Mouse (Mus musculus) left cerebral cortex, adult 9 months (tissue): Measurements from ENCODE around the gene Sdhaf2.
"Not testable (repeated sequence)": the region's sequence is repeated elsewhere in the genome, so short reads cannot be mapped to it uniquely, and the experiment has no call there.

Experiments used
- DNase-seq, 2 experiments: peaks; one replicate each; pipeline ENCODE4 v3.0.0; 2022; ENCODE audit warnings: low spot score in 2 of 2

Gene Sdhaf2

DNA sequence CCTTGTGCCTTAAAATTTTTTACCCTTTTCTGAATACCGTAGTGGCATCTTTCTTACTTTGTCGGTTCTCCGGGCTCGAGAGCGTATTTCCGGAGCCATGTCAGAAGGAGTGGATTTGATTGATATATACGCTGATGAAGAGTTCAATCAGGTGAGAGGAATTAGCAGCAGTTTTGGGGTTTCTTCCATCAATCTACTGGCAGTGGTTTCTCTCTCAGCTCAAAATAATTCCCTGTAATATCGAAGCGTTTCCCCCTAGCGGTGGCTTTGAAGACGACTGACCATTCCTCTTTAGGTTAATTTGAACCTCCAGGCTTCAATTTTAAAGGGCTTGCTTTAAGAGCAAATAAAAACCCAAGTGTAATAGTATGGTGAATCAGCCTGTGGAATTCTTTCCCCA is at the start of gene Sdhaf2:
Gene Sdhaf2 (minus strand): TSS at position 233 of the 400 bp plus-strand sequence.
- DNase-seq, result peak in 1 of 2 experiments; percentile 47

DNA sequence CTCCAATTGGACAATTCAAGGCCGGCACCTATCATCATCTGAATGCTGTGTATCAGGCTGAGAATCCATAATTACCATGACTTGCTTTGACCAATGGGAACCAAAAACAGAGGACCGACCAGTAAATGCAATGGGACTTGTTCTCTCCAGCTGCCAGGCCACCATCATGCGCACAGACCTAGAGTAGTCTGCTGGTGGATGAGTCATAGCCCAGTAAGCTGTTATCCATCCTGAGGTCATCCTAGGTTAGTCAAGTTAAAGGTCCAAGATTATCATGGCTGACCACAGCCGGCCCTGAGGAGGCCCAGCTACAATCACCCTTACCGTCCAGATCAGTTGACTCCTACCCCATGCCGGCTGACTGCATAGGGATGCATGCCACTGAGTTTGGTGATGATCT is 43.7 kb upstream of the Sdhaf2 start:
- DNase-seq, result no peak

DNA sequence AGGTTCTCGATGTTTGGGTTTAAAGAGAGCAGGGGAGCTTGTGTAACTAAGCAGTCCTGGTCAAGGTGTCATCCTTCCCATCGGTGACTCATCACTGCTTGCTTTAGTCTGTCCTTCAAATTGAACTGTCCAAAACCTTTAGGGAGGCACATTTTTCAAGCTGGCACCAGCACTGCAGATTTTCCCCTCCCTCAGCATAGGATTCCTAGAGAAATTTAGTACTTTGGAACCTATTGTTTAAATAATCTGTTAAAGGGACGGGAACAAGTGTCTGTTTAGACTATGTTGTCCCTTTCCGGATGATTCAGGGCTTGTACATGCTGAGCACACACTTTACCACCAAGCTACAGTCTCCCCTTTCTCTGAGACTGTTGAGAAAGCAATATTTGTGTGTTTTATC is 39.3 kb upstream of the Sdhaf2 start:
- no peak for DNase-seq

DNA sequence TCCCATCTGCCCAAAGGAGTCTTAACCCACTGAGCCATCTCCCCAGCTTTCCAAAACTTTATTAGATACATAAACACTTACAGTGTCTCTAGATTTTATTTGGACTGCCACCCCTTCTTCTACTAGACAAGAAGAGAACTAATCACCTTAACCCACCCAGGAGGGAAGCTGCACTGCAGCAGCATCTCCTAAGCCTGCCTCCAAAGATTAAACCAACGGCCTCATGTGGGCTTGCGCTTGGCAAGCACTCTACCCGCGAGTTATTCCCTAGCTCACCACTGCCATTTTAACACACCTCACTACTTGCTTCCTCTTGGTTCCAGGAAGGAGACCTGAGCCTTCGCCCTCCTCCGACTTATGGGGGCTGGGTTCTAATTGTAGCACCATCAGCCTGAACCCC is 38.3 kb upstream of the Sdhaf2 start:
- no peak for DNase-seq

DNA sequence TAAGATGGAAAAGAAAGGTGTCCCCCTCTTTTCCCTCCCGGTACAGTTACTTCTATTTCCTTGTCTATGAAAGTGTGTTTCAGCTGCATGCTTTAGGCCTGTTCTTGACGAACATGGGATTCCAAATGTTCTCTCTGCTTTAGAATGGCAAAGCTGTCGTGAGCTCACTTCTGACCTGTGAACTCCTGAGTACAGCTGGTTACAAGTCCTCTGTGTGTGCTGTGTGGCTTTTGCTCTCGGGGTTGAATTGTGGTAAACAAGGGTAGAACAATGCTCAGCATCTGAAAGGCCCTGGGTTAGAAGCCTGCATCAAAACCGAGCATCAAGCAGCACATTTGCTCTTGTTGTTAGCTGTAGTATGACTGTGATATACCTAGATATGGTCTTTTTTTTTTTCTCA is 36.4 kb upstream of the Sdhaf2 start:
- no peak for DNase-seq

DNA sequence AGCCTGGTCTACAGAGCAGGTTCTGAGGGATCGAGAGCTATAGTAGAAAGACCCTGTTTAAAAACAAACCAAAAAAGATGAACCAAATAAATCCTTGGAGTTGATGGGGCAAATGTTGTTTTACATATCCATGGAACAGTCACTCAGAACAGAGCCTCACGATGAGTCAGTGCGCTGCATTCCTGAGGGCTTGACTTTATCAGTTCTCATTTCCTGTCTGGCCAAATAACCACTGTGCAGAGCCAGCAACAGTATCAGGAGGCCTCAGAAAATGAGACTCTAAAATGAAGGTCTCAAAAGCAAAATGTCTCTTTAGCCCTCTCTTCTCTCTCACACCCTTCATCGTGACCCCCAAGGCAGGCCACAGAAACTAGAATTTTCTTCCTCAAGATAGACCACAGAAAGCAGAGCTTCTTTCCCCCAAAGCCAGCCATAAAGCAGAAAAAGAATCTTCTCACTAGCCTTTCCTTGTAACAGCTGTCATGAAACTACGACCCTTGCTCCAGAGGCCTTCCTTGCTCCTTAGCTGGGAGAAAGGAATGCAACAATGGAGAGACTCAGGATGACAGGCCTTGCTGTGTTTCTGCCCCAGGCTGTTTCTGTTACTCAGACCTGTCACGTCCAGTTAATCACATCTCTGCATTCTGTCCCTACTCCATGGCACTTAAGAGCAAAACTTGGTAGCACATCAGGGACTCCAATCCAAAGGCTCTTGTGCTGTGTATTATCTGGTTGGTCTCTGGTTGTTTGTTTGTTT is 35.8 kb upstream of the Sdhaf2 start:
- DNase-seq, result no peak

DNA sequence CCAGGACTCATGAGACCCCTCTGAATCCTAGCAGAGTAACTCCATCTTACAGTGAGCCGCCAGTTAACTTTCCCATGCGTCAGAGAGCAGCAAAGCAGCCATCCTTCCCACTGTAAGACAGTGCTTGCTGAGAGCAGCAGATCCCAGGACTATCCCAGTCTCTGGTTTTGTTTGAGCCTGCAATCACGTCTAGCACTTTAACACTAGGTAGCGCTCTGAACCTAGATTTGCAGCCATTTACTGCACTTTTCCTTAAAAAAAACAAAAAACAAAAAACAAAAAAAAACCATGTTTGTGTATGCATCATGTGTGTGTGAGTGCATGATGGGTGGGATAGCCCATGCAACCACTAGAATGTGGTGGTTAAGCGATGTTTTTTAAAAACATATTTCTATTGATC is 34.2 kb upstream of the Sdhaf2 start:
- DNase-seq, result no peak

DNA sequence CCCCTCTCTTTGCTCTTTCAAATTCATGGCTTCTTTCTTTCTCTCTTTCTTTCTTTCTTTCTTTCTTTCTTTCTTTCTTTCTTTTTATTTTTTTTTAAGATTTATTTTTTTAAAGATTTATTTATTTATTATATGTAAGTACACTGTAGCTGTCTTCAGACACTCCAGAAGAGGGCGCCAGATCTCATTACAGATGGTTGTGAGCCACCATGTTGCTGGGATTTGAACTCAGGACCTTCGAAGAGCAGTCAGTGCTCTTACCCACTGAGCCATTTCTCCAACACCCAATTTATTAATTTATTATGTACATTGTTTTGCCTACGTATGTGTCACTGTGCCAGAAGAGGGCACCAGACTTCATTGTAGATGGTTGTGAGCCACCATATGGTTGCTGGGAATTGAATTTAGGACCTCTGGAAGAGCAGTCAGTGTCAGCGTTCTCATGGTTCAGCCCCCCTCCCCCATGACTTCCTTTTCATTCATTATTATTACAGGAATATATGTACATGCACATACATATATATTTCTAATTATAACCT is 32.0 kb upstream of the Sdhaf2 start:
- DNase-seq, result not testable (repeated sequence)

DNA sequence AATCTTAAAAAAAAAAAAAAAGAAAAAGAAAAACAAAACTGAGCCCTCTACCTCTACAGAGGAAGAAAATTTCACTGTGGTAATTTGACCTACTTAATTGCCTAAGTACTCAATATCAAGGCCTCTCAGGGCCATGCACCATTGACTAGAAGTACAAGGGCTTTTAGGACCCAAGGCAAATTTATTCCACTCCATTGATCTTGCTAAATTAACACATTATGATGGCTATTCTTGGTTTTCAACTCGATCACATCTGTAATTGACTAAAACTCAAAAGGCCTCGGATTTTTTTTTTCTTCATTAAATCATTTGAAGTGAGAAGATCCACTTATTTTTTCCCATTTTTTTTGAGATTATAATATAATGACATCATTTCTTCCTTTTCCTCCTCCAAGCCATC is 31.5 kb upstream of the Sdhaf2 start:
- no peak for DNase-seq

DNA sequence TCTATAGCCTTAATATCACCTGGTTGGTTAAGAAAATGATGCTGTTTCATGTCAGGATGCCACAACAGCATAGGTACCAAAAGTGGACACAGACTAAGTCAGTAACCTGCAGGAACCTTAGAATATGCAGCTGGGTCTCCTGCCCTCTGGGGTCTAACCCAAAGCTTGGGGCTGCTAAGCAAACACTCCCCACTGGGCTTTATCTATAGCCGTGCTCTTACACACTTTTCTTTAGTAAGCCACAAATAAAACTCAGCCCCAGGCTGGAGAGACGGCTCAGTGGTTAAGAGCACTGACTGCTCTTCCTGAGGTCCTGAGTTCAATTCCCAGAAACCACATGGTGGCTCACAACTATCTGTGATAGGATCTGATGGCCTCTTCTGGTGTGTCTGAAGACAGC is 31.1 kb upstream of the Sdhaf2 start:
- DNase-seq, result no peak

DNA sequence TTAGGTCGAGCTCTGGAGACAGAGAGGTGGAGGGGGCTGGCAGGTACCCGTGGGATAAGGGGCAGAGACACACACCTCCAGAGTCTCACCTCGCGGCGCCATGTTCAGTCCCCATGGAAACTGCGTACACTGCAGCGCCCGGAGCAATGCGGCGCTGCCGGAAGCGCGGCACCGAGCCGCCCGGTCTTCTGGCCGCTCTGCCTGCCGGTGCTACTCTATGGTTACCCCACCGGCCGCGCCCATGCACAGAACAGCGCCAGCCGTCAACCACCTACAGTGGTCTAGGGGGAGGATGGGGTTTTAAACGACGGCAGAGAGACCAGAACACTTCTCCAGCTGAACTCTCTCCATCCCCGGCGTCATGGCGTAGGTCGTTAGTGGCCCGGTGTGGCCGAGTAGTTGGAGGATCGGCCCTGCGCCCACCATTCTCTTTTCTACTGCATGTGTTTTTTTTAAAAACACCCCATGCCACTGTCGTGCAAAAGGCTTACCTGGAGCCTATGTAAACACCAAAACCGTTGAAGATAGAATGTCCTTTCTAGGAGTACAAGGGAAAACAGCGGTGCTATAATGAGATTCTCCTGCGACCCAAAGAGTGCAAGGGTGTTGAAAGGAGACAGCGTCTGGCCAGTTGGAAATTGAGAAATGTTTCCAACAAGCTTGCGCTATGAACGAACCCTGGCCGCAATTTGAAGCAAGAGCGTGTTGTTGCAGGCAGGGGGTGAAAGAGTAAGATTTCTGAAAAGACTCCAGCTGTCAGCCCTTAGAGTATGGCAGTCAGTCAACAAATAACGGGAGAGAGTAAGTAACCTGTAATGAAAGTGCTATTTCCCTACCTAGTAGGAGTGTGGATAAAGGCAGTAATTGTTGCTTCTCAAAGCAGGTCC is 29.9 kb upstream of the Sdhaf2 start, which contains the start of gene Tmem216:
Gene Tmem216 (minus strand): TSS at position 615 of the 887 bp plus-strand sequence.
- peak; percentile 64 to 81 for DNase-seq

DNA sequence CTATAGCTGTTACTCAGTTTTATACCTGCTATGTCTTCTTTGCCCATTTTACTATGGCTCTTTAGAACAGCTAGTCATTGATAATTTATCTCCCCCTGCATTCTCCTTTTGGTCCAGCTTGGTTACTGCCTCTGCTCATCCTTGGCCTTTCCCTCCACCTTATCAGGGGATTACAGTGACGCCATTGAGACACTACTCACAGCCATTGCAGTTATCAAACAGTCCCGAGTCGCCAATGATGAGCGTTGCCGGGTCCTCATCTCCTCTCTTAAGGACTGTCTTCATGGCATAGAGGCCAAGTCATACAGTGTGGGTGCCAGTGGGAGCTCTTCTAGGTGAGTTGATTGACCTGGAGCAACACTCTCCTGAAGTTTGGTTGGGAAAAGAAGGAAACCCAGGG is 13.5 kb upstream of the Sdhaf2 start:
- no peak for DNase-seq

DNA sequence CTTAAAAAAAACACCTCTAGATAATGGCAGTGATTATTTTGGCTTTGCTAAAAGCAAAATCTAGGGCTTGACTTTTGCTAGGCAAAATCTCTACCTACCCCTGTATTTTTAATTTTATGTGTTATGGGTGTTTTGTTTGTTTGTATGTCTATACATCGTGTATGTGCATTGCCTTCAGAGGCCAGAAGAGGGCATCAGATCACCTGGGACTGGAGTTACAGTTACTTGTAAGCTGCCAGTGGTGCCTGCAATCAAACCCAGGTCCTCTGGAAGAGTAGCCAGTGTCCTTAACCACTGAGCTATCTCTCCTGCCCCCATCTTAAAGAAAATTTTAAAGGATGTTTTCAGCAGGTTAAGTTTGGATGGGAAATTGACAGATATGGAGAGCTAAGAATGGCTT is 4.1 kb upstream of the Sdhaf2 start:
- DNase-seq, result no peak

DNA sequence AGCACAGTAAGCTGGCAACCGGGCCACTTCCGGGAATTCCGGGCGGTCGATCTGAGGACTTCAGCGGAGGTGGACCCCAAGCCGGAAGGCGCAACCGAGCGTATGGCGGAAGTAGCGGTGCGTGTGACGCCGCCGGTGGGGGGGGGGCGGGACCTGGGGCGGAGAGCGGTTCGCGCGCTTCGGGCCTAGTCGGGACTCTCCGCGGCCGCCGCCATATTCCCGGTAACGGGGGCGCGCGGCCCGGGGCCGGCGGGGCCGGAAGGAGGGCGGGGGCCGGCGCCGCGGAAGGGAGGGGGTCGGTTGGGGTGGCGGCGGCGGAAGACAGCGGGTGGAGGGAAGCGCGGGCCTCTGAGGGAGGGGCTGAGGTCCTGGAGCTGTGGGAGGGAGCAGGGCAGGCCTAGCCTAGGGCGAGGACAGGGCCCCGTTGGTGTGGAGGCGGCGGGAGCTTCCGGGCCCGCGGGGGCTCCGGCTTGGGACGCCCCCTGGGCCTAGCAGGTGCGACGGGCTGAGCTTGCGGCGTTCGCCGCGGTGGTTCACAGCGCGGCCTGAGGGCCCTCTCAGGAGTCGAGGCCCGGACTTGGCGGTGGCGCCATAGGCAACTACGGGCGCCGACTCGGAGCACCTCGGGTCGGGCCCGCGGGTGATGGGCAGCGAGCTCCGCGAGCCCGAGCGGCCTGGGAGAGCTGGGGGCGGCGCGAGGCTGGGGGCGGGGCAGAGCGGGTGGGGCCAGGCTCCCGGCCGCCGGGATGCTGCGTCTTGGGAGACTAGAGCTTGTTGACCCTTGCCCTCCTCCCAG is 638 bp downstream of the Sdhaf2 start, which contains the start of gene Cpsf7:
Gene Cpsf7 (plus strand): TSS at position 161 of the 796 bp plus-strand sequence.
- DNase-seq, result peak; percentile 55 to 88

DNA sequence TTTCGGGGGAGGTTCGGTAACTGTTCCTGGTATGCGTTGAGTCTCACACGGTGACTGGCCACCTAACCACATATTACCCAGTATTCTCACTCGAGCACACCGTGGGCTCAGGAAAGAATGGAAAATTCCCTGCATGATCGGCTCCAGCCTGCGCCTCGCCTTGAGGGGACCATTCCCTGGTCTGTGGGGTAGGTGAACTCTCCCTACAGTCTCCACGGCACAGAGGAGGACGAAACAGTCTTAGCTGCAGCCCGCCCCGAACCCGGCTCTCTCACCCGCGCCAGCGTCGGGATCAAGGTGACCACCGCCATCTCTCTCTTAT is 1.2 kb downstream of the Sdhaf2 start:
- DNase-seq, result no peak

DNA sequence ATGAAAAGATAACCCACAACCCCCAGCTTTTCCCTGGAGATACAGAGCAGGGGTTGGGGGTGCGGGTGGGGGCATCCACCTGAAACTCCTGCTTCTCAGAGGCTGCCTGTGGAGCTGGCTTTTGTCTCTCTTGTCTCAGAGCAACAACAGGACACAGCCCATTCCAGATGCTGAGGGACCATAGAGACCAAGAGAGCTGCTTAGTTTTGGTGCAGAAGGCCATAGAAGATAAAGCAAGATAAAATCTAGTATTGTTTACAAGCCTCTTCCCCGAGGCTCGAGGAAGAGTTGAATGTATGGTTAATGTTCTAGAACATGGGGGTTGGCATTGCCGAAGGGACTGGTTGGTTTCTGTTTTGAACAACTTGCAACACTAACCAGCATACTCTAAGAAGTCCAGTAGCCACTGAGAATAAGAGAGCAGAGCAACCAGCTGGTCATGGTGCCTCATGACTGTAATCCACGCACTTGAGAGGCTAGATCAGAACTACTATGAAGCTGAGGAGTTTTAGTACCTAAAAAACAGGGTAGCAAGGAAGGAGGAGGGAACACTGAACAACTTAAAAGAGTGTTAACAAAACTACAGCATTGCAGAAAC is 2.4 kb downstream of the Sdhaf2 start:
- no peak for DNase-seq

DNA sequence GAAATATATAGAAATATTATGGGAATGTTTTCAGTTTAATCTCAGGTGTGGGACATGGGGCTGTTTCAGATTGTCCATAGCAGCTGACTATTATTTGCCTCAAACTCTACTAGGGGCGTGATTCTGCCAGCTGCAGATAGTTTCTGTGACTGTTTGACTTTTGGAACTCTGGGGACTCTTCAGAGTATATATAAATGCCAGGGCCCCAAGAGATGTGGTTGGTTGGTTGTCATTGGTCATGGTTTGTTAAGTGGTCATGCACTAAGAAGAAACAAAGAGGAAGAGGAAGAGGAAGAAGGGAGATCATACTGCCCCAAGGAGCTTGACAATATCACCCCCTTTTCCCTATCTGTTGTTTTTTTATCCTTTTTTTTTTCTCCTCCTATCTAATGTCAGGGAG is 4.0 kb downstream of the Sdhaf2 start:
- DNase-seq, result no peak

DNA sequence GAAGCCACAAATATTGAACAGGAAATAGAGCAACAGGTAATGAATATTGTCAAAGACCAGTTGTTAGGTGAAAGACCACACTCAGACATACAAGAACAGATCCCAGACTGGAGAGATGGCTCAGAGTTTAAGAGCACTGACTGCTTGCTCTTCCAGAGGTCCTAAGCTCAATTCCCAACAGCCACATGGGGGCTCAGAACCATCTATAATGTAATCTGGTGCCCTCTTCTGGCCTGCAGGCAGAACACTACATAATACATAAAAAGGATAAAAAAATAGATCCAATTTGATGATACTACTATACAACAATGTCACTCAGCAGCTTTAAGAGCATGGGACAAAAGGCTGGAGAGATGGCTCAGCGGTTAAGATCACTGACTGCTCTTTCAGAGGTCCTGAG is 5.6 kb downstream of the Sdhaf2 start:
- DNase-seq, result no peak

DNA sequence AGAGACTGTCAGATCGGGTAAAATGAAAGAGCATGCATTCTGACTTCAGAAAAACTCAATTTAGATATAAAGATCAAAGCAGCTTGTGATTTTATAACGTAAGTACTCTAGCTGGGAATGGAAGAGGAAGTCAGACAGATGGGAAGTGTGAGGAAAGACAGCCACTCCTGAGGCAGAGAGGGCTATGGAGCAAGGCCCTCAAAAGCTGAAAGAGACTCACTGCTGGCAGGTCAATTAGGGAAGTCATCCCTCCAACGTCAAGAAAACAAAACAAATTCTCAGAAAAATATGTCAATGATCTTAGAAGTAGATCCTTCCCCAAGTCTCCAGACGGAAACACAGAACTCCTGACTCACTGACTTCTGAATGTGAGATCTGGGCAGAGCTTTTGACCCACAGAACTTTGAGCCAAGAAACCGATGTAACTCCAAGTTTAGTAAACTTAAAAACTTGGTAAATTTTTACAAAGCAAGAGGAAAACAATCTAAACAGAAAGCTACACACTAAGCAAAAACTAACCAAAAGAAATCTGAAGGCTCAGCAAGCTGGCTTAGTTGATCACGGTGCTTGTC is 15.1 kb downstream of the Sdhaf2 start:
- no peak for DNase-seq

DNA sequence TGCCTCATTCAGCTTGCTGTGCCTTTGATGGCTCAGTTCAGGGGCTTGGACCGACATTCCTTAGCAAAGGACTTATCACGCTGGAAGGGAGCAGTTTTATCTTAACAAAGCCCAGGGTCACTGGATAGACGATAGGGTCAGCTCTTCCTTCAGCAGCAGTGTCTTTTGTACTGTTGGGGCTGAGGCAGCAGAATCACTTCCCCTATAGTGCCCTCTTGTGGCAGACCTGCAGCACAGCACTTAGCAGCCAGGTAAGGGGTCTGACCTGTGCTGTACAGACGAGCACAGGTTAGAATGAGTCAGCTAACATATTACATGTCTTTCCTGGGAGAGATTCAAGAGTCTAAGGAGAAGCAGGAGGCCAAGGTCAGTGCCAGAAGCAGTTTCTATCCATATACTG is 23.4 kb downstream of the Sdhaf2 start:
- DNase-seq, result peak in 1 of 2 experiments; percentile 40

DNA sequence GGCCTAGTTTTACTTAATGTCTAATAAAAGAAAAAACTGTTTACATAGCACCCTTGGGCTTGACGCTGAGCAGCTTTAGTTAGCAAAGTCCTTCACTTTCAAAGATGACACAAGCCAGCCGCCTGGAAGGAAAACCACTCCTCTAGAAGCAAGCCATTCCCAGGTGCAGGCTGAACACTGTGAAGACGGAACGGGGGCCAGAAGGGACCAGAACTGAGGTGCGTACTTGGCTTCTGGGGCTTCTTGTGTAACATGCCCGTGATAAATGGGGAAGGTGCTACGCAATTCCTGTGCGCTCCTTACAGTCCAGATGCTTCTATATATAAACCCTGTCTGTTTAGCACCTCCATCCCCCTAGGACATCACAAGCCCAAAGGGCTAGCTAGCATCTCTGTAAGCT is 25.4 kb downstream of the Sdhaf2 start:
- no peak for DNase-seq
